Mouse (Mus musculus) intestine, embryonic 16.5 days (tissue): ENCODE measurements around the gene Zfp524. TPM values are rescaled to one million over a fixed set of nuclear protein-coding genes. Genes with fewer than 3 reads are reported as not detected.
A peak's percentile ranks its signal among the peaks of the same experiment; 100 is the strongest.

Source experiments
- ATAC-seq: fragments of 200-750 bp; cut with Nextera tagmentation; 2 replicates; pipeline ENCODE4 v1.8.0; 2017; ENCODE audit warnings: moderate TSS enrichment, moderate library complexity
- H3K27ac ChIP-seq: fragments of 300-500 bp; sonication (generic); 2 replicates; pipeline ENCODE4 v1.5.1; 2014; ENCODE audit warnings: mild to moderate bottlenecking, low read length
- H3K27me3 ChIP-seq: fragments of 300-500 bp; sonication (generic); replicated peaks from 2 replicates; pipeline ENCODE4 v1.6.1; 2014; ENCODE audit warnings: low read length, control low read depth, mixed read lengths; ENCODE audit not compliant: control insufficient read depth, insufficient read depth
- H3K36me3 ChIP-seq: fragments of 300-500 bp; sonication (generic); 2 replicates; pipeline ENCODE4 v1.6.1; 2014; ENCODE audit warnings: low read length, control low read depth; ENCODE audit not compliant: control insufficient read depth, insufficient read depth
- H3K4me1 ChIP-seq: fragments of 300-500 bp; sonication (generic); 2 replicates; pipeline ENCODE4 v1.6.1; 2014; ENCODE audit warnings: low read length, control low read depth, mixed read lengths; ENCODE audit not compliant: control insufficient read depth, insufficient read depth
- H3K4me2 ChIP-seq: fragments of 300-500 bp; sonication (generic); 2 replicates; pipeline ENCODE4 v1.6.1; 2014; ENCODE audit warnings: low read depth, low read length, control low read depth
- H3K4me3 ChIP-seq: fragments of 300-500 bp; sonication (generic); 2 replicates; pipeline ENCODE4 v1.5.1; 2014; ENCODE audit warnings: mild to moderate bottlenecking, low read length
- H3K9ac ChIP-seq: fragments of 300-500 bp; sonication (generic); 2 replicates; pipeline ENCODE4 v1.6.1; 2014; ENCODE audit warnings: low read depth, low read length
- H3K9me3 ChIP-seq: fragments of 300-500 bp; sonication (generic); 2 replicates; pipeline ENCODE4 v1.6.1; 2016; ENCODE audit warnings: low read length, control low read depth; ENCODE audit not compliant: control insufficient read depth
- WGBS: fragments of 180-500 bp; shearing (Covaris S2); extraction: QIAGEN DNeasy Blood & Tissue Kit; methylation state at CpG from one replicate; pipeline ENCODE4 v1.1.7; 2014; 5-methylcytosine and 5-hydroxymethylcytosine counted together
- polyA plus RNA-seq: library from polyadenylated mRNA; unstranded; fragments of >200 nt; fragmentation: Nextera tagmentation; extraction: Ambion mirVana; gene quantifications from 2 replicates; pipeline ENCODE4 v1.2.1, GENCODE M21; 2015

Zfp524 gene
- polyA plus RNA-seq, 1 experiment from 2014 or later, result 24.3 TPM

DNA sequence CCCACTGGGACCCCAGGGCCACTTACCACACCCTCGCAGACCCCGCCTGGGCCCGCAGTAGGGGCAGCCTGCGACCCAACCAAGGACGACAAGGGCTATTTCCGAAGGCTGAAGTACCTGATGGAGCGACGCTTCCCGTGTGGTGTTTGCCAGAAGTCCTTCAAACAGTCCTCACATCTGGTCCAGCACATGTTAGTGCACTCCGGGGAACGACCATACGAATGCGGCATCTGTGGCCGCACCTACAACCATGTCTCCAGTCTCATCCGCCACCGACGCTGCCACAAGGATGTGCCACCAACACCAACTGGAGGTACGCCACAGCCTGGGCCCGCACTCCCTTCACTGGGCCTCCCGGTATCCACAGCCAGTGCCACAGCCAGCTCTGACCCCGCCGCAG is 15.3 kb downstream of the Zfp524 start:
- H3K27ac ChIP-seq, result no peak overlapping the region
- H3K27me3 ChIP-seq, result no peaks in the 10 kb centered on the region
- peaks cover 32% of the 10 kb centered on the region for H3K9me3 ChIP-seq
- 95% methylated on average over 22 of the region's 22 CpGs for WGBS
- H3K4me2 ChIP-seq, result no peak overlapping the region
- ATAC-seq, result no peak
- H3K4me3 ChIP-seq, result no peak overlapping the region
- H3K4me1 ChIP-seq, result no peaks in the 10 kb centered on the region
- H3K36me3 ChIP-seq, result peaks cover 59% of the 10 kb centered on the region
- no peak overlapping the region for H3K9ac ChIP-seq

DNA sequence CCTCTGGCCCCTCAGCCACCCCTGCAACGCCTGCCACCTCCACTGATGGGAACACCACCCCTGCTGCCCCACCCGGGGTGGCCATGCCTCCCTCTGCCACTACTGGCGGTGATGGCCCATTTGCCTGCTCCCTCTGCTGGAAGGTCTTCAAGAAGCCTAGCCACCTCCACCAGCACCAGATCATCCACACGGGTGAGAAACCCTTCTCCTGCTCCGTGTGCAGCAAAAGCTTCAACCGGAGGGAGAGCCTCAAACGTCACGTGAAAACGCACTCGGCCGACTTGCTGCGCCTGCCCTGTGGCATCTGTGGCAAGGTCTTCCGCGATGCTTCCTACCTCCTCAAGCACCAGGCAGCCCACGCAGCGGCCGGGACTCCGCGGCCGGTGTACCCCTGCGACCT is 15.7 kb downstream of the Zfp524 start:
- Histone ChIP-seq H3K4me2 (no peak overlapping the region), H3K4me1 (no peaks in the 10 kb centered on the region), H3K9ac (no peak overlapping the region), H3K9me3 (peaks cover 32% of the 10 kb centered on the region), H3K36me3 (peaks cover 63% of the 10 kb centered on the region), H3K27me3 (no peaks in the 10 kb centered on the region), H3K27ac (no peak overlapping the region), H3K4me3 (no peak overlapping the region)
- WGBS, result 88% methylated on average over 21 of the region's 21 CpGs
- no peak for ATAC-seq

DNA sequence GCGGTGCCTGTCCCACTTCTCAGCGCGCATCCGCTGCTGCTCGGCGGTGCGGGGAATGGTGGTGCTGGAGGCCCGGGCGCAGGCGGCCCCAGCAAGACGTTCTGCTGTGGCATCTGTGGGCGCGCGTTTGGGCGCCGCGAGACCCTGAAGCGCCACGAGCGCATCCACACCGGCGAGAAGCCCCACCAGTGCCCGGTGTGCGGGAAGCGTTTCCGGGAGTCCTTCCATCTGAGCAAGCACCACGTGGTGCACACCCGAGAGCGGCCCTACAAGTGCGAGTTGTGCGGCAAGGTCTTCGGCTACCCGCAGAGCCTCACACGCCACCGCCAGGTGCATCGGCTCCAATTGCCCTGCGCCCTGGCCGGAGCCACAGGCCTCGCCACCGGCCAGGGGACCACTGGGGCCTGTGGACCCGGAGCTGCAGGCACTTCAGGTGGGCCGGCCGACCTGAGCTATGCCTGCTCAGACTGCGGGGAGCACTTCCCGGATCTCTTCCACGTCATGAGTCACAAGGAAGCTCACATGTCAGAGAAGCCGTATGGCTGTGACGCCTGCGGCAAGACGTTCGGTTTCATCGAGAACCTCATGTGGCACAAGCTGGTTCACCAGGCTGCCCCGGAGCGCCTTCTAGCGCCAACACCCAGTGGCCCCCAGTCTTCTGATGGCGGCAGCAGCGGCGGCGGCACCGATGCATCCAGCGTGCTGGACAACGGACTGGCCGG is 16.5 kb downstream of the Zfp524 start:
- 86% methylated on average over 63 of the region's 63 CpGs for WGBS
- Histone ChIP-seq H3K4me3 (no peak overlapping the region), H3K36me3 (peaks cover 70% of the 10 kb centered on the region), H3K27me3 (no peaks in the 10 kb centered on the region), H3K4me2 (no peak overlapping the region), H3K27ac (no peak overlapping the region), H3K4me1 (no peaks in the 10 kb centered on the region), H3K9me3 (peaks cover 32% of the 10 kb centered on the region), H3K9ac (no peak overlapping the region)
- ATAC-seq, result 0 out of 2 replicates have a peak, but pooled peaks have one; percentile 8

DNA sequence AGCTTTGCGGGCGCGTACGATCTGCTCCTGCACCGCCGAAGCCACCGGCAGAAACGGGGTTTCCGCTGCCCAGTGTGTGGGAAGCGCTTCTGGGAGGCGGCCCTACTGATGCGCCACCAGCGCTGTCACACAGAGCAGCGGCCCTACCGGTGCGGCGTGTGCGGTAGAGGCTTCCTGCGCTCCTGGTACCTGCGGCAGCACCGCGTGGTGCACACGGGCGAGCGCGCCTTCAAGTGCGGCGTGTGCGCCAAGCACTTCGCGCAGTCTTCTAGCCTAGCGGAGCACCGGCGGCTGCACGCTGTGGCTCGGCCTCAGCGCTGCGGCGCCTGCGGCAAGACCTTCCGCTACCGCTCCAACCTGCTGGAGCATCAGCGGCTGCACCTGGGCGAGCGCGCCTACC is 17.3 kb downstream of the Zfp524 start:
- 84% methylated on average over 46 of the region's 46 CpGs for WGBS
- Histone ChIP-seq H3K9ac (no peak overlapping the region), H3K9me3 (peaks cover 32% of the 10 kb centered on the region), H3K27me3 (no peaks in the 10 kb centered on the region), H3K4me3 (no peak overlapping the region), H3K27ac (no peak overlapping the region), H3K4me2 (no peak overlapping the region), H3K36me3 (peaks cover 72% of the 10 kb centered on the region), H3K4me1 (no peaks in the 10 kb centered on the region)
- no peak for ATAC-seq

DNA sequence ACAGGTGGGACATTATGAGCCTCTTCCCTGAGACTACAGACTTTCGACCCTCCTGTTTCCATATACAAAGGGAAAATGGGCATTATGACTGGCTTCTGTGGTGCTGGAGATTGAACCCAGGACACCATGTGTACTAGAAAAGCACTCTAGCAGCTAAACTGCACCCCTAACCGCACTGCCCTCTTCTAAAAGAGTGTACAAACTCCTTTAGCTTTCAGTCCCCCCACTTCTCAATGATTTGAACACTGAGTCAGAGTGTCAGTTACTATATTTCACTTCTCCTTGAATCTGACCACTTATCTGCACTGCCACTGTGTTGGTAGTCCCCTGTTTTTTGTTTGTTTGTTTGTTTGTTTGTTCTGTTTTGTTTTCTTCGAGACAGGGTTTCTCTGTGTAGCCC is 19.6 kb downstream of the Zfp524 start, which contains the start of gene 4632433K11Rik:
Gene 4632433K11Rik (plus strand): TSS at position 301 of the 400 bp plus-strand sequence.
- no peak within 1 kb of the TSS for H3K4me3 ChIP-seq

DNA sequence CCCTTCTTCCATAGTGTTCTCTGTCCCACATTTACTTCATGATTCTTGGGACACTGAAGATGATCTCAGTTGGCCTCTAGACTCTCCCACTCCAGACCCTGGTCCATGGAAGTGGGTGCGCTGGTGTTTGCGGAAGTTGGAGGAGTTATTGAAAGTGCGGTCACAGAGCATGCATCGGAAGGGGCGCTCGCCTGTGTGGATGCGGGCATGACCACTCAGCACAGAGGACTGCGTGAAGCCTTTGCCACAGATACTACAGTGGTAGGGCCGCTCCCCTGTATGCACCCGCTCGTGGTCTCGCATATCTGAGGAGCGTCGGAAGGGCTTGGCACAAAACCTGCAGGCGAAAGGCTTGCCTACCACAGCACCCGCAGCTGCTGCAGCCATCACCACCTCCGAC is 21.4 kb downstream of the Zfp524 start:
- Histone ChIP-seq H3K27ac (no peak overlapping the region), H3K4me1 (peaks cover 6% of the 10 kb centered on the region), H3K4me3 (no peak overlapping the region), H3K4me2 (no peak overlapping the region), H3K9ac (no peak overlapping the region), H3K27me3 (no peaks in the 10 kb centered on the region), H3K9me3 (peaks cover 17% of the 10 kb centered on the region), H3K36me3 (peaks cover 43% of the 10 kb centered on the region)
- WGBS, result 96% methylated on average over 17 of the region's 17 CpGs
- no peak for ATAC-seq

More for the DNA sequence above, 19.6 kb downstream of the Zfp524 start, which contains the start of gene 4632433K11Rik:
- H3K9me3 ChIP-seq, result peaks cover 32% of the 10 kb centered on the region
- H3K27ac ChIP-seq, result no peak within 1 kb of the TSS
- peaks cover 61% of the 10 kb centered on the region for H3K36me3 ChIP-seq
- ATAC-seq, result no peak
- no peak within 1 kb of the TSS for H3K4me2 ChIP-seq
- H3K27me3 ChIP-seq, result no peaks in the 10 kb centered on the region
- H3K9ac ChIP-seq, result no peak within 1 kb of the TSS
- H3K4me1 ChIP-seq, result peaks cover 6% of the 10 kb centered on the region
- WGBS, result 87% methylated on average over 3 of the region's 3 CpGs

DNA sequence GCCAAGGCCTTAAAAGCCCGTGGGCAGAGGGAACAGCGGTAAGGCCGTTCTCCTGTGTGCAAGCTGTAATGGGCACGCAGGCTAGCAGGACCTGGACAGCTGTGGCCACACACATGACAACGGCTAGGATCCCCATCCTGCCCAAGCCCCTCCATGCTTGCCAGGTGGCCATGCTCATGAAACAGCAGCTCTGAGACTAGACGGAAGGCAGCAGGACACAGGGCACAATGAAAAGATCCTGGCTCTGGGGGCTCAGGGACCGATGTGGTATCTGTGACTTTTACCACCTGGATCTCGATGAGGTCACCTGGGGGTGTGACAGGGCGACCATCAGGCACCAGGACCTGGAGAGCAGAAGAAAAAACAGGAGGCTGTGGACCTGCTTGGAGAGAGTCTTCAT is 21.9 kb downstream of the Zfp524 start:
- peaks cover 38% of the 10 kb centered on the region for H3K36me3 ChIP-seq
- no peak overlapping the region for H3K4me2 ChIP-seq
- H3K27ac ChIP-seq, result no peak overlapping the region
- H3K27me3 ChIP-seq, result no peaks in the 10 kb centered on the region
- no peak for ATAC-seq
- H3K4me3 ChIP-seq, result no peak overlapping the region
- WGBS, result 97% methylated on average over 9 of the region's 9 CpGs
- H3K9me3 ChIP-seq, result peaks cover 11% of the 10 kb centered on the region
- H3K9ac ChIP-seq, result no peak overlapping the region
- peaks cover 6% of the 10 kb centered on the region for H3K4me1 ChIP-seq

DNA sequence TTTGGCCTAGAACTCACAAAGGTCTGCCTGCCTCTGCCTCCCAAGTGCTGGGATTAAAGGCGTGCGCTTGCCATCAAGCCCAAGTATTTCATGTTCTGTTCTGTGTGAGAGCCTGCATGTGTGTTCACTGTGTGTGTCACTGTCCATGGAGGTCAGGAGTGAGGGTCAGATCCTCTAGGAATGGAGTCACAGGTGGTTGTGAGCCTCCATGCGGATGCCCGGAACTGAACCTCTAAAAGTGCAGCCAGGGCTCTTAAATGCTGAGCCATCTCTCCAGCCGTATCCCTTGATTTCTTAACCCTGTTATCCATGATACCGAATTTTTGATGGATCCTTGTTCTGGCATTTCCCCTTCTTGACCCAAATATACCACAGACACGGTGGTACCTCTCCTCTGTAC is 22.8 kb downstream of the Zfp524 start:
- peaks cover 29% of the 10 kb centered on the region for H3K36me3 ChIP-seq
- H3K4me2 ChIP-seq, result no peak overlapping the region
- 93% methylated on average over 7 of the region's 7 CpGs for WGBS
- ATAC-seq, result no peak
- H3K4me3 ChIP-seq, result no peak overlapping the region
- no peak overlapping the region for H3K27ac ChIP-seq
- H3K4me1 ChIP-seq, result peaks cover 6% of the 10 kb centered on the region
- no peak overlapping the region for H3K9ac ChIP-seq
- H3K27me3 ChIP-seq, result no peaks in the 10 kb centered on the region
- peaks cover 3% of the 10 kb centered on the region for H3K9me3 ChIP-seq

DNA sequence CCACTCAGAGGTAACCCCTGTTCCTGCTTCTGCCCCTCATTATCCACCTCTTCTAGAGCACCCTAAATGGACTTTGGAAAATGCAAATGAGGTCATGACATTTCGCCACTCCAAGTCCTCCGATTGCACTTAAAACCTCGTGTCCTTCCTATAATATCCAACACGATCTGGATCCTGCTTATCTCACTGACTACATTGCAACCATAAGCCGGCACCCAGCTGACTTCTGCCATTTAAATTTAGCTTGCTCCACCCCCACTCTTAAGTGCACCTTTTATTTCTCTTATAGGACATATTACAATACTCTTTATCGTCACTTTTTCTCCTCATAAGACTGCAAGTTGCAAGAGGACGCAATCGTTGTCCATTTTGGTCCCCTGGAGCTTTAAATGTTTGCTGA is 23.3 kb downstream of the Zfp524 start:
- WGBS, result 84% methylated on average over 8 of the region's 8 CpGs
- Histone ChIP-seq H3K9me3 (no peaks in the 10 kb centered on the region; the same call in 1 of the 2 replicates), H3K4me2 (peak overlapping the region; percentile 50), H3K9ac (no peak overlapping the region), H3K36me3 (peaks cover 24% of the 10 kb centered on the region), H3K27me3 (no peaks in the 10 kb centered on the region), H3K4me3 (peak overlapping the region; percentile 71), H3K27ac (peak overlapping the region; percentile 98), H3K4me1 (peaks cover 6% of the 10 kb centered on the region)
- no peak for ATAC-seq
